Mouse (Mus musculus) liver, embryonic 13.5 days (tissue): ENCODE data around the gene Kdm2b. TPM values are rescaled to one million over a fixed set of nuclear protein-coding genes. Genes with fewer than 3 reads are reported as not detected.

Source experiments
- ATAC-seq: fragments of 200-750 bp; cut with Nextera tagmentation; 2 replicates; pipeline ENCODE4 v1.8.0; 2017; ENCODE audit warnings: low read depth, mild to moderate bottlenecking, moderate number of reproducible peaks, moderate library complexity
- DNase-seq: peaks from one replicate; pipeline ENCODE4 v3.0.0; 2022
- H3K27ac ChIP-seq: fragments of 300-500 bp; sonication (generic); 2 replicates; pipeline ENCODE4 v1.5.1; 2015; ENCODE audit warnings: moderate library complexity, mild to moderate bottlenecking, inconsistent platforms
- H3K27me3 ChIP-seq: fragments of 300-500 bp; sonication (generic); 2 replicates; pipeline ENCODE4 v1.6.1; 2015; ENCODE audit warnings: mild to moderate bottlenecking, inconsistent platforms
- H3K36me3 ChIP-seq: fragments of 300-500 bp; sonication (generic); 2 replicates; pipeline ENCODE4 v1.6.1; 2015; ENCODE audit warnings: mild to moderate bottlenecking, inconsistent platforms
- H3K4me1 ChIP-seq: fragments of 300-500 bp; sonication (generic); replicated peaks from 2 replicates; pipeline ENCODE4 v1.6.1; 2015; ENCODE audit warnings: inconsistent platforms
- H3K4me2 ChIP-seq: fragments of 300-500 bp; sonication (generic); 2 replicates; pipeline ENCODE4 v1.6.1; 2015; ENCODE audit warnings: inconsistent platforms, mild to moderate bottlenecking, moderate library complexity
- H3K4me3 ChIP-seq: fragments of 300-500 bp; sonication (generic); replicated peaks from 2 replicates; pipeline ENCODE4 v1.5.1; 2015; ENCODE audit warnings: mild to moderate bottlenecking, inconsistent platforms
- H3K9ac ChIP-seq: fragments of 300-500 bp; sonication (generic); 2 replicates; pipeline ENCODE4 v1.6.1; 2015; ENCODE audit warnings: mild to moderate bottlenecking, inconsistent platforms
- H3K9me3 ChIP-seq: fragments of 300-500 bp; sonication (generic); replicated peaks from 2 replicates; pipeline ENCODE4 v1.6.1; 2016; ENCODE audit warnings: inconsistent platforms
- WGBS: fragments of 180-500 bp; shearing (Covaris S2); methylation state at CpG from one replicate; pipeline ENCODE4 v1.1.7; 2015; ENCODE audit not compliant: insufficient replicate concordance; 5-methylcytosine and 5-hydroxymethylcytosine counted together
- polyA plus RNA-seq: library from polyadenylated mRNA; unstranded; fragments of >200 nt; fragmentation: Nextera tagmentation; extraction: Ambion mirVana; gene quantifications from 2 replicates; pipeline ENCODE4 v1.2.1, GENCODE M21; 2015

The Kdm2b gene
- polyA plus RNA-seq, 1 experiment from 2014 or later, result 21.3 TPM

DNA sequence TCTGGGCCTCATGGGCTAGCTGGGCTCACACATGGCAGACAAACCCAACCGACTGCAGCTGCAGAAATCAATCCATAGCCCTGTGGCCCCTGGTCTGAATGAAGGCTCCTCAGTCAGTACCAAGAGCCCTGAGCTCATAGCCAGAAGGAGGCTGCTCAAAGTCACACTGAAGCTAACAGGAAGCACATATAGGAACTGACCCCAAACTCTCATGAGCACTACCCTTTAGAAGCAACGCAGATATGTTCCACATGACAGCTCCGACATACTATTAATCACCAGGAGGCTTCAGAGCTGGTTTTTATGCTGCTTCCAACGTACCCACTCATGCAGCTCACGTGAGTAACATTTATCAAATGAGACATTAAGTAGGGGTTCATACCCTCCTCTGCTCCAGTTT lies 19.6 kb downstream of the Kdm2b start:
- peaks cover 34% of the 10 kb centered on the region for H3K4me1 ChIP-seq
- H3K36me3 ChIP-seq, result no peaks in the 10 kb centered on the region
- ATAC-seq (no peak), DNase-seq (no peak)
- H3K4me2 ChIP-seq, result no peak overlapping the region
- no peak overlapping the region for H3K27ac ChIP-seq
- 60% methylated on average over 5 of the region's 5 CpGs for WGBS
- H3K9me3 ChIP-seq, result no peaks in the 10 kb centered on the region
- H3K9ac ChIP-seq, result no peak overlapping the region
- no peak overlapping the region for H3K4me3 ChIP-seq
- no peaks in the 10 kb centered on the region for H3K27me3 ChIP-seq

GRCm38 (mm10) chr5:122968322-122968721 lies 21.3 kb downstream of the Kdm2b start:
- Histone ChIP-seq H3K4me2 (no peak overlapping the region), H3K4me1 (peaks cover 32% of the 10 kb centered on the region), H3K9me3 (no peaks in the 10 kb centered on the region), H3K36me3 (no peaks in the 10 kb centered on the region), H3K9ac (no peak overlapping the region), H3K27ac (no peak overlapping the region), H3K4me3 (no peak overlapping the region), H3K27me3 (no peaks in the 10 kb centered on the region)
- ATAC-seq, result no peak; the same call in 1 of the 2 replicates
- 21% methylated on average over 4 of the region's 4 CpGs for WGBS
- peak; percentile 48 for DNase-seq

DNA sequence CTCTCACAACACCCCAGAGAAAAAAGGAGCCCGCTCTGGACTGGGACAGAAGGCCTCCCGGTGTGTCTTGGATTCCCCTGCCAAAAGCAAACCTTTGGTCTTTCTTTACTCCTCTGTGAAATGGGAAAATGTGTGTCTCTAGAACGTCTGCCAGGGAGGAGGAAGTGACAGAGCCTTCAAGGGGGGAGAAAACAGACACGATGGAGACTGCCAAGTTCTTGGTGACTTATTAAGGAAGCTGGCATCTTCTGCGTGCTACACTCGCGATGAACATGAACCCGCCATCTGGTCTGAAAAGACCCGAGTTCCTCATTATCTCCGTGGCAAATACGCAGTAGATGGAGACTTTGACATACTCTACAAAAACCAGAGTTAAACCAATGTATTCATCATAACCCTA lies 24.2 kb downstream of the Kdm2b start:
- Histone ChIP-seq H3K4me2 (no peak overlapping the region), H3K9me3 (no peaks in the 10 kb centered on the region), H3K4me1 (peaks cover 12% of the 10 kb centered on the region; the same call in 1 of the 2 replicates), H3K27ac (no peak overlapping the region), H3K27me3 (no peaks in the 10 kb centered on the region), H3K4me3 (no peak overlapping the region), H3K9ac (no peak overlapping the region), H3K36me3 (no peaks in the 10 kb centered on the region)
- no peak for DNase-seq
- ATAC-seq, result no peak
- 52% methylated on average over 11 of the region's 11 CpGs for WGBS

GRCm38 (mm10) chr5:122964853-122965252 lies 24.8 kb downstream of the Kdm2b start:
- H3K27ac ChIP-seq, result no peak overlapping the region
- no peak overlapping the region for H3K9ac ChIP-seq
- H3K4me2 ChIP-seq, result no peak overlapping the region
- no peaks in the 10 kb centered on the region for H3K9me3 ChIP-seq
- peaks cover 8% of the 10 kb centered on the region; the same call in 1 of the 2 replicates for H3K4me1 ChIP-seq
- no peaks in the 10 kb centered on the region for H3K36me3 ChIP-seq
- no peak overlapping the region for H3K4me3 ChIP-seq
- WGBS, result 54% methylated on average over 6 of the region's 6 CpGs
- DNase-seq (no peak), ATAC-seq (no peak)
- no peaks in the 10 kb centered on the region for H3K27me3 ChIP-seq

DNA sequence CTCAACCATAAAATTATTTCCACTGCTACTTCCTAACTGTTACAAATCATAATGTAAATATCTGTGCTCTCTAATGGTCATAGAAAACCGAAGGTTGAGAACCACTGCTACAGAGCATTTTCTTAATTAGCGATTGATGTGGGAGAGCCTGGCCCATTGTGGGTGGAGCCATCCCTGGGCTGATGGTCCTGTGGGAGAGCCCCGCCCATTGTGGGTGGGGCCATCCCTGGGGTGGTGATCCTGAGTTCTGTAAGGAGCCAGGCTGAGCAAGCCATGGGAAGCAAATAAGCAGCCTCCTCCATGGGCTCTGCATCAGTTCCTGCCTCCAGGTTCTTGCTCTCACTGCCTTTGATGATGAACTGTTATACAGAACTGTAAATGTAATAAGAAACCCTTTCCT lies 27.7 kb downstream of the Kdm2b start:
- H3K27ac ChIP-seq, result no peak overlapping the region
- H3K36me3 ChIP-seq, result no peaks in the 10 kb centered on the region
- peaks cover 5% of the 10 kb centered on the region; the same call in 1 of the 2 replicates for H3K4me1 ChIP-seq
- DNase-seq (no peak), ATAC-seq (no peak)
- no peak overlapping the region for H3K9ac ChIP-seq
- 59% methylated on average over 3 of the region's 3 CpGs for WGBS
- H3K4me3 ChIP-seq, result no peak overlapping the region
- no peak overlapping the region for H3K4me2 ChIP-seq
- no peaks in the 10 kb centered on the region for H3K9me3 ChIP-seq
- H3K27me3 ChIP-seq, result no peaks in the 10 kb centered on the region

DNA sequence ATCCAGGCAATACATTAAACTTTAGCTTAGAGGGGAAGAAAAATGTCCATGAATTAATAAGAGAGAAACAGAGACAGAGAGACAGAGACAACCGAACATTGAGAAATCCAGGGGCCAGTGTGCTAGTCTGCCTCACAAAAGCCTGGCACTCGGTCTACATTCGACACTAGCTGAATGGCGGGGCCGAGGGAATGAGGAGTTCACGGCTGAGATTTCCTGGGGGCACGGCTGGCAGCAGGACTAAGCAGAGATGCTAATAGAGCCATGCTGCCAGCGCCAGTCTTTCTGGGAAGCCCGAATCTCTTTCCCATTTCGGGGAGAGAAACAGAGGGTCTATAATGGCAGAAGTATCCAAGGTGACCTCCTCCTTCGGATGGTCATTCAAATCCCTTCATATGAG lies 30.2 kb downstream of the Kdm2b start:
- Histone ChIP-seq H3K27me3 (peaks cover 3% of the 10 kb centered on the region), H3K36me3 (no peaks in the 10 kb centered on the region), H3K9me3 (no peaks in the 10 kb centered on the region), H3K27ac (no peak overlapping the region), H3K4me1 (peaks cover 2% of the 10 kb centered on the region; the same call in 1 of the 2 replicates), H3K4me2 (no peak overlapping the region), H3K9ac (no peak overlapping the region), H3K4me3 (no peak overlapping the region)
- DNase-seq (no peak), ATAC-seq (no peak)
- 86% methylated on average over 11 of the region's 11 CpGs for whole genome bisulfite sequencing

DNA sequence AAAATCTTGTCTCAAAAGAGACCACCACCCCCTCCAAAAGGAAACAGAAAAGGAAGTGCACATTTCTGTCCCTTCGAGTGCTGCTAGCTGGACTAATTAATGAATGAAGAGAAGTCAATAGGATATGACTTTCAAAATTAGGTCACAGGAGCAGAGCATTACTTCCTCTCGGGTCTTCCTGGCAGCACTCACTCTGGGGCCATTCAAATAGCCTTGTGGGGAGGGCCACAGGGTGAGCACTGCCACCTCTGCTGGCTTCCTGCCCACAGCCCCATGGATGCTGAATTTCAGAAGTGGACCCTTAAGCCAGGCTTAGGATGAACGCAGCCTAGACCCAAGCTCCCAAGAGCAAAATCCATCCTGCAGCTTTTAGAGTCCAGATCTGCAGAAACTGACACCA lies 33.6 kb downstream of the Kdm2b start:
- Histone ChIP-seq H3K4me1 (peaks cover 15% of the 10 kb centered on the region), H3K27me3 (peaks cover 37% of the 10 kb centered on the region), H3K27ac (no peak overlapping the region), H3K4me2 (no peak overlapping the region), H3K4me3 (no peak overlapping the region), H3K9ac (no peak overlapping the region), H3K36me3 (no peaks in the 10 kb centered on the region), H3K9me3 (no peaks in the 10 kb centered on the region)
- DNase-seq (no peak), ATAC-seq (no peak)
- 27% methylated on average over 3 of the region's 3 CpGs for WGBS

DNA sequence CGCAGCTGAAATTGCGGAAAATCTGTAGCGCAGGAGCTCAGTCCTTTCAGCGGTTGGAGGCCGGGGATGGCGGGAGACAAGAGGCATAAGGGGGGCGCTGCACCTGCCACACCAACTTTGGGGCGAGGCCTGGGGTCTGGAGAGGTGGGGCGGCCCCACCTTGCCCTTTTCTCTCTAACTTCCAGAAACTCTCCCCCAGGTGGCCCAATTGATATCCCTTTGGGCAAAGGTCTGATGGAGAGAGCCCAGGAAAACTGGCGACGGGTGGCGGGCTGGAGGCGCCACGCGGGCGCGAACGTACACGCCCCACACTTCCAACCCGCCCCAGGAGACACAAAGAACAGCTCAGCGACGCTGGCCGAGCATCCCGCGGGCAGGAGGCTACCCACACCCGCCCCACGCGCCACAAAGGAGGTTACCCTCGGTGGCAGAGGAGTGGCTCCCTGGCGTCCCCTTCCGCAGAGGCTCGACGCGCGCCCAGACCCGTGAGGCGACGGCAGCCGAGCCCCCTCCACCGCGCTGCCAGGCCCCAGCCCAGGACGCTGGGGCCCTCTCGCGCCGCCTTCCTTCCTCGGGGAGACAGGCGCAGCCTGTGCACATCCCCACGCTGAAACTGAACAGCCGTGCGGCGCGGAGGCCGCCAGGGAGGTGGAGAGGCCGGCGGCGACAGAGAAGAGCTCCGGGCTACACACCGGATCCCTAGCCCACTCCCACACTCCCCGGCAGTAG lies 37.5 kb downstream of the Kdm2b start:
- H3K9me3 ChIP-seq, result no peaks in the 10 kb centered on the region
- H3K4me1 ChIP-seq, result peaks cover 25% of the 10 kb centered on the region
- H3K4me2 ChIP-seq, result peak overlapping the region; percentile 69
- 11% methylated on average over 59 of the region's 59 CpGs for WGBS
- no peaks in the 10 kb centered on the region for H3K36me3 ChIP-seq
- DNase-seq, result no peak
- ATAC-seq, result no peak
- peak overlapping the region; percentile 41 for H3K9ac ChIP-seq
- H3K27me3 ChIP-seq, result peaks cover 57% of the 10 kb centered on the region
- H3K4me3 ChIP-seq, result peak overlapping the region; percentile 47
- H3K27ac ChIP-seq, result no peak overlapping the region

- DNase-seq, result peak; percentile 8
- peak overlapping the region; percentile 41 for H3K9ac ChIP-seq
Observed at GRCm38 (mm10) chr5:122951056-122951912, 38.3 kb downstream of the Kdm2b start.

DNA sequence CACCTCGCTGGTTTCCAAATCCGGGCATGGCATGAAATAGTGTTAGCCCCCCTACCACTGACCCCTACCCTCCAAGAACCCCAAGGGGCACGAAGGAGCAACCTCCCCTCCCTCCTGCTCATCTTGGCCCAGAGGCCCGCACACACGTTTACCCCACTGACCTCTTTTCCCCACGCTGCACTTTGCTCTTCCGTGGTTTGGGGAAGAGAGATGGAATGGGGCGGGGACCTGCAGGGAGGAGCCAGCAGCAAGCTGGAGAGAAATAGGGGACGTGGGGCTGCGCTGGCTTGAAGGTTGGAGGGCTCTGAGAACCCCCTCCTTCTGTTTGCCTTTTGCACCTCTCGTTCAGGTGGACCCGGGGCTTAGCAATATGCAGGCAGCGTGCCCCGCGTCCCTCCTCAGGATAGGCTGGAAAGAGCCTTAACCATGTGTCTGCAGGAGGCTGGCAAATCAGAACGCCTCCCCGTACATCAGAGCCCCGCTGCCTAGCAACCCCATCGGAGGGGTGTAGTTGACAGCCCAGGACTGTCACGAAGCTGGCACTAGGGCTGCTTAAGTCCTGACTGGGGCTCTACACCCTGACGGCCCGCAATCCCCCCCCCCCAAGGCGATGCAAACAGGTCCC lies 39.2 kb downstream of the Kdm2b start:
- H3K4me1 ChIP-seq, result peaks cover 25% of the 10 kb centered on the region
- no peaks in the 10 kb centered on the region for H3K9me3 ChIP-seq
- no peak overlapping the region for H3K9ac ChIP-seq
- ATAC-seq (0 out of 2 replicates have a peak, but pooled peaks have one; percentile 42), DNase-seq (no peak)
- H3K36me3 ChIP-seq, result no peaks in the 10 kb centered on the region
- no peak overlapping the region for H3K27ac ChIP-seq
- 47% methylated on average over 23 of the region's 23 CpGs for WGBS
- H3K4me3 ChIP-seq, result peak overlapping the region; percentile 47; the same call in 1 of the 2 replicates
- H3K27me3 ChIP-seq, result peaks cover 57% of the 10 kb centered on the region
- peak overlapping the region; percentile 69 for H3K4me2 ChIP-seq

More at GRCm38 (mm10) chr5:122951056-122951912, 38.3 kb downstream of the Kdm2b start:
- Histone ChIP-seq H3K4me2 (peak overlapping the region; percentile 69), H3K27me3 (peaks cover 57% of the 10 kb centered on the region), H3K9me3 (no peaks in the 10 kb centered on the region), H3K36me3 (no peaks in the 10 kb centered on the region), H3K4me3 (peak overlapping the region; percentile 47), H3K4me1 (peaks cover 25% of the 10 kb centered on the region), H3K27ac (no peak overlapping the region)
- 18% methylated on average over 30 of the region's 30 CpGs for WGBS
- ATAC-seq, result peak; percentile 37; the same call in 1 of the 2 replicates

GRCm38 (mm10) chr5:122949101-122949500 lies 40.5 kb downstream of the Kdm2b start:
- Histone ChIP-seq H3K4me1 (peaks cover 25% of the 10 kb centered on the region), H3K9ac (no peak overlapping the region), H3K4me3 (no peak overlapping the region), H3K9me3 (no peaks in the 10 kb centered on the region), H3K27me3 (peaks cover 51% of the 10 kb centered on the region), H3K36me3 (no peaks in the 10 kb centered on the region), H3K27ac (no peak overlapping the region), H3K4me2 (no peak overlapping the region)
- ATAC-seq (no peak), DNase-seq (no peak)
- 55% methylated on average over 8 of the region's 8 CpGs for WGBS
